Mouse (Mus musculus) left cerebral cortex, postnatal 10 days (tissue): ENCODE measurements at regions not wholly inside any gene's neighbourhood (a gene's known extent, or its start where the extent isn't known, plus 50 kb on each side); places are given as distances from the start of the nearest gene placed in this dataset.

Source experiments
- DNase-seq, 2 experiments: peaks; one replicate each; pipeline ENCODE4 v3.0.0; 2021 to 2022; ENCODE audit warnings: low spot score in 2 of 2, mixed read lengths in 1 of 2; ENCODE audit errors: extremely low spot score in 1 of 2
- intact Hi-C: fragments of 180-260 bp; cut with DNase I; formaldehyde crosslinking; loops from one replicate; pipeline ENCODE4 v1.15.1; 2025

GRCm38 (mm10) chr11:57432299-57432698, 86.1 kb downstream of the Fam114a2 start:
- intact Hi-C loops = no loop called here
- DNase-seq = no peak

DNA sequence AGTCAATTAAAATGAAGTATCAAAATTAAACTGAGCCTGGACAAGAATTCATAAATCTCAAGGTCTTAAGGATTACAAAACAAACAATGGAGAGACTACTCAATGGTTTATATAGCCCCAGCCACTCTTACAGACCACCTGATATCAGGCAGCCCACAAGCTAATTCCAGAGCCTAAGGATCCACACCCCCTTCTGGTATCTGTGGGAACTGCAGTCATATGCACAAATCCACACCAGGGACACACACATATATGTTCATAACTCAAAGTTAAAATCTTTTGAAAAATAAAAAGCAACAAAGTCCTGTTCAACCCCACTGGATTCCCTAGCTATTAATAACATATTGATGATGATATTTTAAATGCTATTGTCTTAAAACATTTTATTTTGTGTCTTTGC, 86.5 kb downstream of the Fam114a2 start:
- intact Hi-C loops = no loop called here
- no peak for DNase-seq

GRCm38 (mm10) chr11:57426046-57426805, 92.2 kb downstream of the Fam114a2 start:
- peak in 1 of 2 experiments; percentile 39 for DNase-seq
- intact Hi-C loops = no loop called here

DNA sequence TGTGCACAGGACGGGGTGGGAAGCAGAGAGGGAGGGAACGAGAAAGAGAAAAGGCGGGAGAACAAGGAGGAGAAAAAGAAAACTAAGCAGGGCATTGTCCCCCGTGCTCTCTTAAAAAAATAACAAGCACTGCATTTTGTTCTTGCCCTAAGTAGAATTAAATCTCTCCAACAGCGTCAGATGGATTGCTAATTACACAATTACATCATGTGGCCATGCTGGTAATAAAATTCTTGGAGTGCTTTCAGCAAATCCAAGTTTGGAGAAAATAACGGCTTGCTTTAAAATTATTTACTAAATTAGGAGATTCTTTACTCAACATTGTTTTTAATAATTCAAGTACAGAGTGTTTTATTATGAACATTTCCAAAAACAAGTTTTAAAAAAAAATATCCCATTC, 99.0 kb downstream of the Fam114a2 start:
- no peak for DNase-seq
- intact Hi-C loops = no loop called here

DNA sequence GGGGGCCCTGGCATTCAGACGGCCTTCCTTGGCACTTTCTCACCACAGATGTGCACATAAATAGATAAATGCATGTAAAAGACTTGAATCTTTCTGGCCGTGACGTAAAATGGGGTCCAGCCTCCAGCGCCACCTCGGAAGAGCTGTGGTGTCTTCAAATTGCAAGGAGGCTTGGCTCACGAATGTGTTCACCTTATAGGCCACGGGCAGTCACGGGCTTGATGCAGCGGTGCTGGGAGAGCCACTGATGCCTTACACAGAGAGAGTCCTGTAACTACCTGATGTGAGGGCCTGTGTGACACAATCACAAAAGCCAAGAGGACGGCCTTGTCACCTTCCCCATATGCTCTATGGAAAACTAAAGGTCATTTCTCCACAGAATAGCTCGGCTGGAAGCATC, 102.4 kb downstream of the Fam114a2 start:
- no peak for DNase-seq
- intact Hi-C loops = no loop called here

- no peak for DNase-seq
Observed at GRCm38 (mm10) chr11:57415167-57415566, 103.2 kb downstream of the Fam114a2 start.

GRCm38 (mm10) chr11:57414697-57415096, 103.7 kb downstream of the Fam114a2 start:
- intact Hi-C loops = no loop called here
- DNase-seq = no peak

More at GRCm38 (mm10) chr11:57415167-57415566, 103.2 kb downstream of the Fam114a2 start:
- intact Hi-C loops = no loop called here

DNA sequence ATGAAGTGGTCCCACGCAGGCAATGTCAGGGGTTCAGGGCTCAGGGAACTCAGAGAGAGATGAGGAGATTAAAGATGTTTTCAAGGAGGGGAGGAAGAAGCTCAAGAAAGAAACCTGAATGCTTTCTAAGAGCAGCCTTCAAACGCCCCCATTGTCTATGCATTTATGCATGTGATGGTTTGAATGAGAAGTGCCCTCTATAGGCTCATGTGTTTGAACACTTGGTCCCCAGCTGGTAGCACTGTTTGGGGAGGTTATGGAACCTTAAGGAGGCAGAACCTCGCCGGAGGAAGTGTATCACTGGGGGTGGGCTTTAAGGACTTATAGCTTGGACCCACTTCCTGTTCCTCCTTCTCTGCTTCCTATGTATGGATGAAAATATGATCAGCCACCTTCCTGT, 105.1 kb downstream of the Fam114a2 start:
- intact Hi-C loops = no loop called here
- DNase-seq = no peak

DNA sequence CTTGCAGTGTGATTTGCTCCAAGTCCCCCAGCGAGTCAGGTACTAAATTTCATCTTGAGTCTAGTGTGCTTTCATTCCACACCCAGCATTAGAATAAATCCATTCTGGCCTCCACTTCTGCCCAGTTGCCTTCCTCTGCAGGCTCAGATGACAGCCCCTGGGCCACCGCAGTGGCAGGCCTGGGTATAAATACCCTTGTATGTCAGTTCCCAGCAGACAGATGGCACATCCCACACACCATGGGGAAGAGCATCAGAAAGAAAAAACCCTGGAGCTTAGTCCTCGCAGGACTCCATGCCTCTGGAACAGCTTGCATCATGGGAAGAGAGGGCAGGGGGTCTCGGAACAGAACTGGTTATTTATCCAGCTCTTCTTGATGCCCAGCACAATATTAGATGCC, 105.7 kb downstream of the Fam114a2 start:
- intact Hi-C loops = no loop called here
- DNase-seq = peak; percentile 31 to 45

DNA sequence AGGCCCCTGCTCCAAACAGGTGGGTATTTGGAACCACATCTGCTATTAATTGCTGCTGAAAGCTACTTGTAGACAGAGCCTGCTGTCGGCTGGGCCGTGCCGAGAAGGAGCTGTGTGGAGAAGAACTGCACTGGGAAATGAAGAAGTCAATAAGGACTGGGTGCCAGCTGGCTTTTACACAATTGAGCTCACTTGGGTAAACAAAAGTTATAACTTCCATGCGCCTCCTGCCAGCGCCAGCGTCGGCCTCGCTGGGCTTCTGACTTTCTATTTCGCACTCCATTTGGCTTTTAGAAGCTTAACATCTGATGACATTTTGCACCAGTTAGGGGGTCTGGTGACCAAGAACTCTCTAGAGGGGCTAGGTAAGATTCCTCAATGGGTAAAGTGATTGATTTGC, 114.2 kb downstream of the Fam114a2 start:
- peak in 1 of 2 experiments; percentile 35 for DNase-seq
- intact Hi-C loops = no loop called here

- DNase-seq = no peak
- intact Hi-C loops = no loop called here
Observed at GRCm38 (mm10) chr11:57401610-57402009, 116.8 kb downstream of the Fam114a2 start.

DNA sequence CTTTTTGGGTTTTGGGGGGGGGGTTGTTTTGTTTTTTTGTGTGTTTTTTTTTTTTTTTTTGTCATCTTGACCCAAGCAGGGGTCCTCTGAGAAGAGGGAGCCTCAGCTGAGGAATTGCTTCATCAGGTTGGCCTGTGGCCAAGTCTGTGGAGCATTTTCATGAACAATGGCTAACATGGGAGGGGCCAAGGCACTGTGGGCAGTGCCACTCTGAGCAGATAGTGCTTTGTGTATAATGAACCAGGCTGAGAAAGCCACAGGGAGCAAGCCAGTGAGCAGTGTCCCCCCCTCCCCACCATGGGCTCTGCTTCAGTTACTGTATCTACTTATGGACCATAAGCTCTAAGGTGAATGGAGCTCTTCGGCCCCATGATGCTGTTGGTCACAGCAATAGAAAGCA, 119.1 kb downstream of the Fam114a2 start:
- intact Hi-C loops = no loop called here
- no peak for DNase-seq

- intact Hi-C loops = no loop called here
- no peak for DNase-seq
Observed at GRCm38 (mm10) chr11:57396429-57396828, 122.0 kb downstream of the Fam114a2 start.

DNA sequence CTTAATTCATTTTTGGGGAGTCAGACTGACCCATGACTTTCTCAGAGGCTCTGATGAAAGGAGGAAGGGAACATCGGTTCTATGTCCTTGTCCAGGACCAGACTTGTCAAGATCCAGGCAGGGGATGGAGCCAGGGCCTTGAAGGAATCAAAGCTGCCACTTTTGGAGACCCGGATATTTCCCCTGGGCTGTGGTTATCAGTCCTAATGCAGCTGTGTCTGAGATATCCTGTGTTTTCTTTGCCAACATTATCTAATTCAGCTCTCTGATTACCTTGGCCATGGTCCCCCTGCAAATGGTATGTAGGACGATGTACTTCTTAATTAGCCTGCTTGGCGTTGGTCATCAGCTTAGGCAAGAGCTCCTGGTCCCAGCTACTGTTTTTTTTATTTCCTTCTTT, 127.6 kb downstream of the Fam114a2 start:
- DNase-seq = no peak
- intact Hi-C loops = no loop called here
